Mouse (Mus musculus) E14TG2a.4 (cell line): Measurements from ENCODE around the gene Edar.

Experiments used
- H3K27me3 ChIP-seq: 2 replicates; pipeline ENCODE4 v1.6.1; 2014; ENCODE audit warnings: low read length, control low read depth; ENCODE audit not compliant: insufficient read depth
- H3K36me3 ChIP-seq: 2 replicates; pipeline ENCODE4 v1.6.1; 2014; ENCODE audit warnings: low read length, control low read depth; ENCODE audit not compliant: insufficient read depth
- H3K4me1 ChIP-seq: replicated peaks from 2 replicates; pipeline ENCODE4 v1.6.1; 2014; ENCODE audit warnings: low read depth, low read length, control low read depth
- H3K4me3 ChIP-seq: replicated peaks from 2 replicates; pipeline ENCODE4 v1.5.1; 2014; ENCODE audit warnings: mild to moderate bottlenecking, low read length
- H3K9me3 ChIP-seq: 2 replicates; pipeline ENCODE4 v1.6.1; 2014; ENCODE audit warnings: low read length, control low read depth
- CTCF ChIP-seq: conservative IDR thresholded peaks from 2 replicates; pipeline ENCODE4 v1.5.1; 2014; ENCODE audit warnings: low read length
- NANOG ChIP-seq: IDR thresholded peaks from 2 replicates; pipeline ENCODE4 v1.6.1; 2014; ENCODE audit warnings: borderline replicate concordance, low read length, mixed read lengths
- POU5F1 ChIP-seq: IDR thresholded peaks from 2 replicates; pipeline ENCODE4 v1.6.1; 2014; ENCODE audit warnings: low read length, borderline replicate concordance

The Edar gene

GRCm38 (mm10) chr10:58641631-58642030, 33.8 kb downstream of the Edar start:
- 0 out of 2 replicates have a peak, but pooled peaks cover 3% of the 10 kb centered on the region for H3K27me3 ChIP-seq
- no peaks in the 10 kb centered on the region for H3K9me3 ChIP-seq
- H3K4me3 ChIP-seq: no peak overlapping the region
- no peak for TF ChIP-seq POU5F1
- no peak for TF ChIP-seq CTCF
- no peak for TF ChIP-seq NANOG
- no peaks in the 10 kb centered on the region for H3K36me3 ChIP-seq
- H3K4me1 ChIP-seq: no peaks in the 10 kb centered on the region

GRCm38 (mm10) chr10:58640446-58641400, 34.7 kb downstream of the Edar start:
- 0 out of 2 replicates have a peak, but pooled peaks cover 3% of the 10 kb centered on the region for H3K27me3 ChIP-seq

DNA sequence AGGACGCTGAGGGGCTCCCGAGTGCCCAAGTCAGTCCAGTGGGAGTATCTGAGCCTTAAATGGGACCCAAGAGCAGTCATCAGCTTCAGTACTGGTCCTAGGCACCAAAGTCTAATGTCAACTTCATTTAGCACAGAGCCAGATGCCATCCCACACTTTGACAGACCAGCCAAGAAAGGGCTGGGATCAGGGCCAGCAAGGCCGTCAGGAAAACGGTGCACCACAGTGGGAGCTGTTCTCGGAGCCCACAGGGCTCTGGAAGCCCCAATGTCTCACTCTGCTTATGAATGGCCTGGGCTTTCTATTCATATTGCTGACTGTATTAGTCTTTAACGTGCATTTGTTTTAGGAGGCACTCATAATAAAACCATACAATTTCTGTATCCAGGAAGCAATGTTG, 36.2 kb downstream of the Edar start:
- TF ChIP-seq POU5F1: no peak
- TF ChIP-seq CTCF: no peak
- no peak for TF ChIP-seq NANOG
- Histone ChIP-seq H3K9me3 (no peaks in the 10 kb centered on the region), H3K4me3 (no peak overlapping the region), H3K4me1 (no peaks in the 10 kb centered on the region), H3K27me3 (no peaks in the 10 kb centered on the region), H3K36me3 (no peaks in the 10 kb centered on the region)

More at GRCm38 (mm10) chr10:58640446-58641400, 34.7 kb downstream of the Edar start:
- Histone ChIP-seq H3K9me3 (no peaks in the 10 kb centered on the region), H3K36me3 (no peaks in the 10 kb centered on the region), H3K4me1 (no peaks in the 10 kb centered on the region), H3K4me3 (no peak overlapping the region)
- no peak for TF ChIP-seq NANOG
- TF ChIP-seq POU5F1: no peak
- no peak for TF ChIP-seq CTCF

DNA sequence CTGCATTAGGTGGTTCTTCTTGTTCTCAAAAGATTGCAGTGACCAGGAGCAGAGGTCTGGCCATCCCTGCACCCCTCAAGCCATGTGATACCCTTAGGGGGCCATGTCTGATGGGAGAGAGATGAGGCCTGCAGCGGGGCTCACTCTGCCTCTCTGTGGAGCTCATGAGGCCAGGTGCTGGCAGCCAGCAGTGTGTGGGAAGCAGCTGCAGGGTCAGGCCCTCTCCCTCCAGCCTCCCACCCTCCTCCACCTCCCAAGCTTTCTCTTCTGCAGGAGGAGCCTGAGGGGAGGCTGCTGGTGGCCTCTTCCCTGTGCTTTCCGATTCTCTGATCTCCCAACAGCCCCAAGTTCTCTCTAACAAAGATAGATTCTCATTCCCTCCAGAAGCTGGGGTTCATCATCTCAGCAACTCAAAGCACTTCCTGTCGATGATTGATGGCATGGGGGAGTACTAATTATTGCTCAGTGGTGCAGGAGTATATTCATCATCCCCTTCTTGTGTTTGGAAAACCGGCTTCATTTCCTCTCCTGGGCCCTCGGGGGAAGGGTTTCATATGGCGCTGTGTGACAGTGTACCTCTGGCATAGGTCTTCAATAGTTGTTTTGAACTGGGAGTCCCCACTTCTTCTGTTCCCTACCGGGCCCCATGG, 38.9 kb downstream of the Edar start:
- no peaks in the 10 kb centered on the region for H3K4me1 ChIP-seq
- H3K4me3 ChIP-seq: no peak overlapping the region
- no peaks in the 10 kb centered on the region for H3K27me3 ChIP-seq
- TF ChIP-seq POU5F1 (no peak), CTCF (no peak), NANOG (no peak)
- no peaks in the 10 kb centered on the region for H3K36me3 ChIP-seq
- no peaks in the 10 kb centered on the region for H3K9me3 ChIP-seq

GRCm38 (mm10) chr10:58633507-58633906, 41.9 kb downstream of the Edar start:
- Histone ChIP-seq H3K27me3 (no peaks in the 10 kb centered on the region), H3K4me3 (no peak overlapping the region), H3K4me1 (no peaks in the 10 kb centered on the region), H3K36me3 (no peaks in the 10 kb centered on the region), H3K9me3 (no peaks in the 10 kb centered on the region)
- TF ChIP-seq CTCF (no peak), POU5F1 (no peak), NANOG (no peak)

DNA sequence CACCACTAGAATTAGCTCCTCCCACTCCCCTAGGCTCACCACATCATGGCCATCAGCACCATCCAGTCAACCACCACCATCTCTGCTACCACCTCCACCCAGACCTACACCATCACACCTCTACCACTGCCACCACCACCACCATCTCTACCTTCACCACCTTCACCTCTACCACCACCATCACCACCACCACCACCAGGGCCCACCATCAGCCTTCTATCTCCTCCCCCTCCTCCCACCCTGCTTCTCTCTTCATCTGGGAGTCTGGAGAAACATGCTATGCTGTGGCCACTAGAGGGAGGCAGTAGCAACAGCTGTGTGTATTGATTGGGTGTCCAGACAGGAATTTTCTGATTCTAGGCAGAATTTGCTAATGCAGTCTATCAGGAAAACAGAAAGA, 47.9 kb downstream of the Edar start:
- no peaks in the 10 kb centered on the region for H3K36me3 ChIP-seq
- H3K27me3 ChIP-seq: no peaks in the 10 kb centered on the region
- H3K4me1 ChIP-seq: no peaks in the 10 kb centered on the region
- TF ChIP-seq CTCF: peak; percentile 66
- TF ChIP-seq POU5F1: no peak
- TF ChIP-seq NANOG: no peak
- H3K4me3 ChIP-seq: no peak overlapping the region
- peaks cover 11% of the 10 kb centered on the region for H3K9me3 ChIP-seq

GRCm38 (mm10) chr10:58624848-58625711, 50.4 kb downstream of the Edar start:
- H3K36me3 ChIP-seq: no peaks in the 10 kb centered on the region
- H3K4me3 ChIP-seq: no peak overlapping the region
- no peaks in the 10 kb centered on the region for H3K4me1 ChIP-seq
- TF ChIP-seq CTCF (no peak), NANOG (no peak), POU5F1 (no peak)
- no peaks in the 10 kb centered on the region for H3K27me3 ChIP-seq
- peaks cover 12% of the 10 kb centered on the region for H3K9me3 ChIP-seq

DNA sequence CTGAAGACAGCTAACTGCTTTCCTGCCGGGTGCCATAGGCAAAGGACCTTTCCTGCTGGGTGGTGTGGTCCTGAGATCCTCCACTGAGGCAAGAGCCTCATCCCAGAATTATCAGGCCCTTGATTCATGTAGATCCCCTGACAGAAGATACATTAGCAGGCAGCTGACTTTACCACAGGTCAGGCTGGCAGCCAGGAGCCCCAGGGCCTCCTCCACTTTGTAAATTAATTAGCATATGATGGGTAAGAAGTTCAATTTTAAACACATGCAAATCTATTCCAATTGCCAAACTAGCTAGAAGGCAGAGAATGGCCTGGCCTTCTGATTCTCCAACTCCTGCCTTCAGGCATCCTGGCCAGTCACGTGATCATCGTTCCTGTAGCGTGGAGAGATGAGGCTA, 56.2 kb downstream of the Edar start:
- Histone ChIP-seq H3K9me3 (peaks cover 12% of the 10 kb centered on the region), H3K36me3 (no peaks in the 10 kb centered on the region), H3K4me1 (no peaks in the 10 kb centered on the region), H3K27me3 (peaks cover 4% of the 10 kb centered on the region; the same call in 1 of the 2 replicates), H3K4me3 (no peak overlapping the region)
- TF ChIP-seq POU5F1: no peak
- no peak for TF ChIP-seq CTCF
- TF ChIP-seq NANOG: no peak
